Mouse (Mus musculus) Patski (cell line): ENCODE measurements at regions not wholly inside any gene's neighbourhood (a gene's known extent, or its start where the extent isn't known, plus 50 kb on each side); places are given as distances from the start of the nearest gene placed in this dataset.

Source experiments
- ATAC-seq: fragments of 100-300 bp; one replicate; pipeline ENCODE4 v1.8.0; 2021
- CTCF ChIA-PET: fragments of 350-600 bp; sonication (Branson Sonifier 250); formaldehyde crosslinking; loops from one replicate; lab custom pipeline; 2022; ENCODE audit warnings: inconsistent platforms; lab: Charles Lee
- POLR2A ChIA-PET: fragments of 350-600 bp; sonication (Branson Sonifier 250); formaldehyde crosslinking; loops from one replicate; lab custom pipeline; 2022; ENCODE audit warnings: antibody characterized with exemption, inconsistent platforms; lab: Charles Lee
- DNase-seq: peaks from one replicate; pipeline ENCODE4 v3.0.0-alpha.2; 2011; ENCODE audit warnings: low read depth, low spot score
- H3K27me3 ChIP-seq: fragments of 371-371 bp; one replicate; pipeline ENCODE4 v1.5.1; 2021
- CTCF ChIP-seq: fragments of 100-300 bp; IDR thresholded peaks from one replicate; pipeline ENCODE4 v1.5.1; 2021
- in situ Hi-C: fragments of 300-500 bp; cut with MboI; formaldehyde crosslinking; loops from 3 replicates; pipeline ENCODE4 v1.11.1; 2018; ENCODE audit warnings: low pct_unique_long_range_greater_than_20kb, mixed read lengths

GRCm38 (mm10) chr17:45869014-45869968, 135.6 kb upstream of the 1600014C23Rik start:
- no peak for TF ChIP-seq CTCF
- ChIA-PET POLR2A (no interaction called here), CTCF (interaction anchor here (0.9 kb wide), 1 partner anchor 9 kb away, joined by 3 read pairs; no protein-coding TSS in a partner anchor)
- in situ Hi-C loops: no loop called here
- DNase-seq (no peak), ATAC-seq (no peak)
- H3K27me3 ChIP-seq: no peaks in the 10 kb centered on the region

GRCm38 (mm10) chr17:45868539-45868938, 134.9 kb upstream of the 1600014C23Rik start:
- ChIA-PET POLR2A (no interaction called here), CTCF (no interaction called here)
- no peak for TF ChIP-seq CTCF
- no peaks in the 10 kb centered on the region for H3K27me3 ChIP-seq
- ATAC-seq: no peak
- DNase-seq: no peak
- in situ Hi-C loops: no loop called here

- in situ Hi-C loops: no loop called here
- DNase-seq (no peak), ATAC-seq (no peak)
- no peaks in the 10 kb centered on the region for H3K27me3 ChIP-seq
- ChIA-PET POLR2A (no interaction called here), CTCF (interaction anchor here (0.8 to 1.0 kb wide), 3 partner anchors 16 to 21 kb away, joined by 3 to 4 read pairs (median 3); no protein-coding TSS in a partner anchor)
- TF ChIP-seq CTCF: no peak
These were observed 134.1 kb upstream of the 1600014C23Rik start for GRCm38 (mm10) chr17:45867727-45868126.

GRCm38 (mm10) chr17:45866876-45867652, 133.4 kb upstream of the 1600014C23Rik start:
- ATAC-seq: peak; percentile 29

GRCm38 (mm10) chr17:45866346-45866745, 132.7 kb upstream of the 1600014C23Rik start:
- TF ChIP-seq CTCF: no peak
- no peaks in the 10 kb centered on the region for H3K27me3 ChIP-seq
- POLR2A ChIA-PET: no interaction called here
- no peak for ATAC-seq
- DNase-seq: no peak
- in situ Hi-C loops: no loop called here
- CTCF ChIA-PET: no interaction called here

More at GRCm38 (mm10) chr17:45866876-45867652, 133.4 kb upstream of the 1600014C23Rik start:
- ChIA-PET POLR2A (no interaction called here), CTCF (interaction anchor here (0.8 to 1.0 kb wide), 3 partner anchors 16 to 20 kb away, joined by 3 to 4 read pairs (median 3); no protein-coding TSS in a partner anchor)
- in situ Hi-C loops: no loop called here
- H3K27me3 ChIP-seq: no peaks in the 10 kb centered on the region
- DNase-seq: no peak
- TF ChIP-seq CTCF: no peak

GRCm38 (mm10) chr17:45865944-45866343, 132.3 kb upstream of the 1600014C23Rik start:
- no peak for DNase-seq
- no peak for TF ChIP-seq CTCF

GRCm38 (mm10) chr17:45863471-45864205, 130.0 kb upstream of the 1600014C23Rik start:
- H3K27me3 ChIP-seq: no peaks in the 10 kb centered on the region
- in situ Hi-C loops: no loop called here
- CTCF ChIA-PET: interaction anchor here (0.6 to 1.7 kb wide), 2 partner anchors 10 to 810 kb away, joined by 3 to 4 read pairs; no protein-coding TSS in a partner anchor
- POLR2A ChIA-PET: interaction anchor here (1.6 kb wide), 1 partner anchor 9 kb away, joined by 5 read pairs; no protein-coding TSS in a partner anchor
- DNase-seq (no peak), ATAC-seq (no peak)
- TF ChIP-seq CTCF: no peak

More at GRCm38 (mm10) chr17:45865944-45866343, 132.3 kb upstream of the 1600014C23Rik start:
- CTCF ChIA-PET: no interaction called here
- no peak for ATAC-seq
- in situ Hi-C loops: no loop called here
- POLR2A ChIA-PET: no interaction called here
- no peaks in the 10 kb centered on the region for H3K27me3 ChIP-seq

GRCm38 (mm10) chr17:45863031-45863430, 129.4 kb upstream of the 1600014C23Rik start:
- TF ChIP-seq CTCF: no peak
- no peak for ATAC-seq
- DNase-seq: no peak
- ChIA-PET CTCF (interaction anchor here (0.6 kb wide), 1 partner anchor 810 kb away, joined by 3 read pairs; no protein-coding TSS in a partner anchor), POLR2A (interaction anchor here (1.3 to 1.6 kb wide), 2 partner anchors 9 to 169 kb away, joined by 4 to 5 read pairs; partner anchors contain the start of gene Vegfa)
- in situ Hi-C loops: no loop called here
- H3K27me3 ChIP-seq: no peaks in the 10 kb centered on the region

- CTCF ChIA-PET: interaction anchor here (1.1 to 2.0 kb wide), 4 partner anchors 9 to 128 kb away, joined by 3 to 6 read pairs (median 4); no protein-coding TSS in a partner anchor
- in situ Hi-C loops: no loop called here
These were observed 125.8 kb upstream of the 1600014C23Rik start for GRCm38 (mm10) chr17:45859441-45859840.

More at GRCm38 (mm10) chr17:45859441-45859840, 125.8 kb upstream of the 1600014C23Rik start:
- ATAC-seq (no peak), DNase-seq (no peak)
- POLR2A ChIA-PET: interaction anchor here (0.6 kb wide), 1 partner anchor 14 kb away, joined by 4 read pairs; no protein-coding TSS in a partner anchor
- no peaks in the 10 kb centered on the region for H3K27me3 ChIP-seq
- no peak for TF ChIP-seq CTCF
